Mouse (Mus musculus): ENCODE results near the gene Trim54. TPM values are rescaled to one million over a fixed set of nuclear protein-coding genes. Genes with fewer than 3 reads are reported as not detected.

Gene Trim54
- total RNA-seq, 4 experiments from 2014 or later, result not detected

- no peak for DNase-seq
Measured at GRCm38 (mm10) chr5:31105814-31106335, 10.6 kb upstream of the Trim54 start, which contains the start of gene Dnajc5g. Gene Dnajc5g (plus strand): TSS chr5:31106285.

- no peak for DNase-seq
Measured at GRCm38 (mm10) chr5:31108000-31108490, 8.5 kb upstream of the Trim54 start, which contains the start of gene Slc30a3. Gene Slc30a3 (minus strand): TSS chr5:31108237.

- no peak for DNase-seq
Measured at GRCm38 (mm10) chr5:31110781-31111180, 5.7 kb upstream of the Trim54 start.

- DNase-seq, result no peak
Measured at GRCm38 (mm10) chr5:31116912-31117311, 400 bp downstream of the Trim54 start.

- DNase-seq, result no peak
Measured at GRCm38 (mm10) chr5:31121111-31121510, 4.6 kb downstream of the Trim54 start.

- no peak for DNase-seq
Measured at GRCm38 (mm10) chr5:31123481-31123880, 7.0 kb downstream of the Trim54 start.

- no peak for DNase-seq
Measured at GRCm38 (mm10) chr5:31126050-31126449, 9.5 kb downstream of the Trim54 start.

- DNase-seq, result no peak
Measured at GRCm38 (mm10) chr5:31136730-31137424, 20.4 kb downstream of the Trim54 start.

- DNase-seq, result no peak
Measured at GRCm38 (mm10) chr5:31137658-31138057, 21.1 kb downstream of the Trim54 start.

GRCm38 (mm10) chr5:31138241-31138967, 21.9 kb downstream of the Trim54 start, which contains the start of gene Ucn:
Gene Ucn (minus strand): TSS chr5:31138829.
- no peak for DNase-seq

- no peak for DNase-seq
Measured at GRCm38 (mm10) chr5:31138968-31139425, 22.5 kb downstream of the Trim54 start.

GRCm38 (mm10) chr5:31149781-31150180, 33.3 kb downstream of the Trim54 start:
- DNase-seq, result peak; percentile 20

- peak; percentile 15 for DNase-seq
Measured at GRCm38 (mm10) chr5:31151746-31152145, 35.2 kb downstream of the Trim54 start.

GRCm38 (mm10) chr5:31153516-31154151, 37.1 kb downstream of the Trim54 start:
- DNase-seq, result no peak

GRCm38 (mm10) chr5:31154152-31154553, 37.6 kb downstream of the Trim54 start, which contains the start of gene Mpv17:
Gene Mpv17 (minus strand): TSS chr5:31154251.
- peak; percentile 78 for DNase-seq

- no peak for DNase-seq
Measured at GRCm38 (mm10) chr5:31162462-31162861, 46.0 kb downstream of the Trim54 start.

- no peak for DNase-seq
Measured at GRCm38 (mm10) chr5:31164878-31165277, 48.4 kb downstream of the Trim54 start.

GRCm38 (mm10) chr5:31168630-31169029, 52.1 kb downstream of the Trim54 start:
- no peak for DNase-seq

GRCm38 (mm10) chr5:31179301-31179765, 62.8 kb downstream of the Trim54 start:
- DNase-seq, result no peak

- peak; percentile 92 for DNase-seq
Measured at GRCm38 (mm10) chr5:31179766-31180630, 63.5 kb downstream of the Trim54 start, which contains the start of the genes Gm29609 and Gtf3c2. Gene Gm29609 (minus strand): TSS chr5:31179911. Gene Gtf3c2 (minus strand): TSS chr5:31180144.

GRCm38 (mm10) chr5:31181183-31181770, 64.8 kb downstream of the Trim54 start:
- no peak for DNase-seq

All from adrenal gland, adult 8-10 months (tissue).